Mouse (Mus musculus): ENCODE data around the gene Cadm1. TPM values are rescaled to one million over a fixed set of nuclear protein-coding genes. Genes with fewer than 3 reads are reported as not detected.

The Cadm1 gene
- polyA plus RNA-seq, 1 experiment from 2014 or later = 20.9 TPM

- Histone ChIP-seq H3K9ac (ENCODE audit: low read depth, low read length) (no peak overlapping the region), H3K4me3 (ENCODE audit: low read depth, low read length) (no peak overlapping the region), H3K4me2 (replicated peaks; ENCODE audit: low read depth) (no peak overlapping the region), H3K9me3 (ENCODE audit: control insufficient read depth) (no peaks in the 10 kb centered on the region), H3K27me3 (replicated peaks; ENCODE audit: control insufficient read depth, insufficient read depth, low read length) (no peaks in the 10 kb centered on the region), H3K36me3 (ENCODE audit: control insufficient read depth, insufficient read depth) (no peaks in the 10 kb centered on the region), H3K4me1 (replicated peaks; ENCODE audit: control insufficient read depth, insufficient read depth, low read length) (no peaks in the 10 kb centered on the region), H3K27ac (ENCODE audit: low read depth, low read length) (no peak overlapping the region)
- 87% methylated on average over 4 of the region's 4 CpGs for WGBS
- ATAC-seq = no peak
- no peak for TF ChIP-seq CTCF (IDR thresholded peaks at IDR 0.05; ENCODE audit: low read depth)
These were observed 295.7 kb downstream of the Cadm1 start for GRCm38 (mm10) chr9:47825668-47826067.

- no peak overlapping the region for H3K27ac ChIP-seq (ENCODE audit: low read depth, low read length)
- ATAC-seq = no peak
- H3K36me3 ChIP-seq (ENCODE audit: control insufficient read depth, insufficient read depth) = no peaks in the 10 kb centered on the region
- no peak overlapping the region for H3K4me3 ChIP-seq (ENCODE audit: low read depth, low read length)
- TF ChIP-seq CTCF (IDR thresholded peaks at IDR 0.05; ENCODE audit: low read depth) = no peak
- no peak overlapping the region; the same call in 1 of the 2 replicates for H3K4me2 ChIP-seq (replicated peaks; ENCODE audit: low read depth)
- no peaks in the 10 kb centered on the region for H3K27me3 ChIP-seq (replicated peaks; ENCODE audit: control insufficient read depth, insufficient read depth, low read length)
- no peaks in the 10 kb centered on the region for H3K4me1 ChIP-seq (replicated peaks; ENCODE audit: control insufficient read depth, insufficient read depth, low read length)
- H3K9me3 ChIP-seq (ENCODE audit: control insufficient read depth) = no peaks in the 10 kb centered on the region
- 10% methylated on average over 13 of the region's 13 CpGs for WGBS
- no peak overlapping the region for H3K9ac ChIP-seq (ENCODE audit: low read depth, low read length)
These were observed 298.8 kb downstream of the Cadm1 start for GRCm38 (mm10) chr9:47828762-47829161.

GRCm38 (mm10) chr9:47829204-47829603 is 299.2 kb downstream of the Cadm1 start:
- no peak overlapping the region for H3K4me3 ChIP-seq (ENCODE audit: low read depth, low read length)
- no peak overlapping the region for H3K27ac ChIP-seq (ENCODE audit: low read depth, low read length)
- ATAC-seq = no peak
- no peaks in the 10 kb centered on the region for H3K36me3 ChIP-seq (ENCODE audit: control insufficient read depth, insufficient read depth)
- no peaks in the 10 kb centered on the region for H3K9me3 ChIP-seq (ENCODE audit: control insufficient read depth)
- TF ChIP-seq CTCF (IDR thresholded peaks at IDR 0.05; ENCODE audit: low read depth) = no peak
- no peaks in the 10 kb centered on the region for H3K4me1 ChIP-seq (replicated peaks; ENCODE audit: control insufficient read depth, insufficient read depth, low read length)
- no peak overlapping the region; the same call in 1 of the 2 replicates for H3K4me2 ChIP-seq (replicated peaks; ENCODE audit: low read depth)
- no peaks in the 10 kb centered on the region for H3K27me3 ChIP-seq (replicated peaks; ENCODE audit: control insufficient read depth, insufficient read depth, low read length)
- WGBS = 40% methylated on average over 10 of the region's 10 CpGs
- no peak overlapping the region for H3K9ac ChIP-seq (ENCODE audit: low read depth, low read length)

GRCm38 (mm10) chr9:47829846-47830245 is 299.9 kb downstream of the Cadm1 start:
- TF ChIP-seq CTCF (IDR thresholded peaks at IDR 0.05; ENCODE audit: low read depth) = no peak
- WGBS = 67% methylated on average over 4 of the region's 4 CpGs
- H3K9me3 ChIP-seq (ENCODE audit: control insufficient read depth) = no peaks in the 10 kb centered on the region
- no peaks in the 10 kb centered on the region for H3K4me1 ChIP-seq (replicated peaks; ENCODE audit: control insufficient read depth, insufficient read depth, low read length)
- no peak for ATAC-seq
- H3K27me3 ChIP-seq (replicated peaks; ENCODE audit: control insufficient read depth, insufficient read depth, low read length) = no peaks in the 10 kb centered on the region
- H3K36me3 ChIP-seq (ENCODE audit: control insufficient read depth, insufficient read depth) = no peaks in the 10 kb centered on the region
- H3K4me3 ChIP-seq (ENCODE audit: low read depth, low read length) = no peak overlapping the region
- H3K4me2 ChIP-seq (replicated peaks; ENCODE audit: low read depth) = no peak overlapping the region
- H3K27ac ChIP-seq (ENCODE audit: low read depth, low read length) = no peak overlapping the region
- H3K9ac ChIP-seq (ENCODE audit: low read depth, low read length) = no peak overlapping the region

- H3K27ac ChIP-seq (ENCODE audit: low read depth, low read length) = no peak overlapping the region
- no peak overlapping the region for H3K9ac ChIP-seq (ENCODE audit: low read depth, low read length)
- H3K4me2 ChIP-seq (replicated peaks; ENCODE audit: low read depth) = no peak overlapping the region
- ATAC-seq = no peak
- H3K4me3 ChIP-seq (ENCODE audit: low read depth, low read length) = no peak overlapping the region
- no peaks in the 10 kb centered on the region for H3K27me3 ChIP-seq (replicated peaks; ENCODE audit: control insufficient read depth, insufficient read depth, low read length)
- H3K4me1 ChIP-seq (replicated peaks; ENCODE audit: control insufficient read depth, insufficient read depth, low read length) = no peaks in the 10 kb centered on the region
- H3K36me3 ChIP-seq (ENCODE audit: control insufficient read depth, insufficient read depth) = no peaks in the 10 kb centered on the region
- TF ChIP-seq CTCF (IDR thresholded peaks at IDR 0.05; ENCODE audit: low read depth) = no peak
- no peaks in the 10 kb centered on the region for H3K9me3 ChIP-seq (ENCODE audit: control insufficient read depth)
- 85% methylated on average over 4 of the region's 4 CpGs for WGBS
These were observed 301.4 kb downstream of the Cadm1 start for GRCm38 (mm10) chr9:47831412-47831811.

- 7% methylated on average over 8 of the region's 8 CpGs for WGBS
- Histone ChIP-seq H3K27ac (ENCODE audit: low read depth, low read length) (no peak overlapping the region), H3K9me3 (ENCODE audit: control insufficient read depth) (no peaks in the 10 kb centered on the region), H3K27me3 (replicated peaks; ENCODE audit: control insufficient read depth, insufficient read depth, low read length) (no peaks in the 10 kb centered on the region), H3K4me2 (replicated peaks; ENCODE audit: low read depth) (no peak overlapping the region), H3K36me3 (ENCODE audit: control insufficient read depth, insufficient read depth) (no peaks in the 10 kb centered on the region), H3K4me3 (ENCODE audit: low read depth, low read length) (no peak overlapping the region), H3K9ac (ENCODE audit: low read depth, low read length) (no peak overlapping the region), H3K4me1 (replicated peaks; ENCODE audit: control insufficient read depth, insufficient read depth, low read length) (no peaks in the 10 kb centered on the region)
- no peak for TF ChIP-seq CTCF (IDR thresholded peaks at IDR 0.05; ENCODE audit: low read depth)
- ATAC-seq = no peak
These were observed 308.2 kb downstream of the Cadm1 start for GRCm38 (mm10) chr9:47838170-47838569.
